Mouse (Mus musculus) layer of hippocampus, postnatal 14 days (tissue): ENCODE data around the gene C1qtnf6. TPM values are rescaled to one million over a fixed set of nuclear protein-coding genes. Genes with fewer than 3 reads are reported as not detected.

ENCODE experiments used
- DNase-seq, 2 experiments: peaks; one replicate each; pipeline ENCODE4 v3.0.0; 2021 to 2022; ENCODE audit warnings: low spot score in 2 of 2, mixed read lengths in 1 of 2
- total RNA-seq, 2 experiments: library from RNA; stranded (reverse); gene quantifications; 2 replicates each; pipeline ENCODE4 v1.2.3; 2021

The C1qtnf6 gene
- total RNA-seq, 2 experiments from 2014 or later: 10.8 to 12.0 TPM

DNA sequence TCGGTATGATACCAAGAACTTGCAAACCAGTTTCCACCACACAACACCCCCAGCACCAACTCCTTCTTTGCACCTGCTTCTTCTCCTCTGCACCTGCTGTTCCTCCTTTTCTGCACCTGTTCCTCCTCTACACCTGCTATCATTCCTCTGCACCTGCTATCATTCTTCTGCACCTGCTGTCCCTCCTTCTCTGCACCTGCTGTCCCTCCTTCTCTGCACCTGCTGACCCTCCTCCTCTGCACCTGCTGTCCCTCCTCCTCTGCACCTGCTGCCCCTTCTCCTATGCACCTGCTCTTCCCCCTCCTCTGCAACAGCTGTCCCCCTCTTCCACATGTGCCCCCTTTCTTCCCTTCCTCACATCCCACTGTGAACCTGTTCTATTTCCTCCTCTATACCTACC lies 44.7 kb downstream of the C1qtnf6 start:
- no peak for DNase-seq

GRCm38 (mm10) chr15:78483311-78483710 lies 47.9 kb downstream of the C1qtnf6 start:
- DNase-seq: no peak

- no peak for DNase-seq
Observed at GRCm38 (mm10) chr15:78482518-78482917, 48.7 kb downstream of the C1qtnf6 start.

DNA sequence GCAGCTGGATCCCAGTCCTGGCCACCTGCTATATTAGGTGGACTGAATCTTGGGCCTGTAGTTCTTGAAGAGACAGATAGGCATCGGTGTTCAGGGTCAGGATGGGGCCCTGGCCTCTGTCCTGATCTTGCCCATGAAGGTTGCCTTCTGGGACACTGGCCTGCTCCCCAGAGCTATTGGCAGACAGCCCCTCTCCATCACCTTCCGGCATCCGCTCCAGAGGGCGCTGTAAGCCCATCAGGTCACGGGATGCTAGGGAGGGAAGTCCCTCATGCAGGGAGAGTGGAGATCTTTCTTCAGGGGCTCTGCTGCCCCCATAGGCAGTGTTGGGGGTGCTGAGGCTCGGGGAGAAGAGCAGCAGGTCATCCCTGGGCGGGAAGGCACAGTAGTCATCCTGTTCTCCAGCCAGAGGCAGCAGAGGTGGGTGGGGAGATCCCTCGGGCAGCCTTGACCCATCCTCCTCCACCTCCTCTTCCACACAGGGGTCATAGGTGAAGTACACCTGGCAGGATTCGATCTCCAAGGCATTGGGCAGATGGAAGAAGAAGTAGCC lies 49.7 kb downstream of the C1qtnf6 start:
- no peak for DNase-seq

- DNase-seq: no peak
Observed at GRCm38 (mm10) chr15:78480991-78481390, 50.2 kb downstream of the C1qtnf6 start.

GRCm38 (mm10) chr15:78480111-78480510 lies 51.1 kb downstream of the C1qtnf6 start:
- DNase-seq: no peak

DNA sequence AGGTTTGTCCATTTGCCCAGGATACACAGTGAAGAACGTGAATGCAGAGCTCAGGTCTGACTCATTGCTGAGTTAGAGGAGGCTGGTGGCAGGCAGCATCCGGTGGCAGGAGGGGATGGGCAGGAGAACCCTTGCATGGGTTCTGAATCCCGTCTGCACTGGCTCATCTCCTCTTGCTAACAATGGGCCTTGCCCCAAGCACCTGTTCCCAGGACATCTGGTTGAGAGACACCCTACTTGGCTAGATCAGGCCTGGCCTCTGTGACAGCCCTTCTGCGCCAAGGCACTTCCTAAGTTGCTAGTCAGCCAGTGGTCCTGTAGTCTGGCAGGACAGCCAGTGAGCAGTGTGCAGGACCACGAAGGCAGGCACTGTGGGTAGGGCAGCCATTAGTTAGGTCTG lies 51.7 kb downstream of the C1qtnf6 start:
- DNase-seq: no peak

GRCm38 (mm10) chr15:78478073-78478472 lies 53.1 kb downstream of the C1qtnf6 start:
- DNase-seq: no peak

DNA sequence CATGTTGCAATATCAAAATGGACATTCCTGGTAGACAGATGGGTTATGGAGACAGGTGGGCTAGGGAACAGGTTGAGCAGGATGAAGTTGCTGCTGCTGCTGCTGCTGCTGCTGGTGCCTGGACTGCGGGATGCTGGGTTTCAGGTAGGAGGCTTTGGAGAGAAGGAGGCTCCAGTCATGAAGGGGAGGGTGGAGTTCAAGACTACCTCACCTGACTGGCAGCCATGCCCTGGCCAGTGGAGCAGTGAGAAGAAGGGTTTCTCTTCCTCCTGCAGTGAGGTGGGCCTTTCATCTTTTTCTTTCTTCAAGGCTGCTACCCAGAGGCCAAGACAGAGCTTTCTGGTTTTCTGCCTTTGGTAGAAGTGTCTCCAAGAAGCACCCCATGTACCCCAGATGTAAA lies 54.3 kb downstream of the C1qtnf6 start:
- DNase-seq: no peak

- DNase-seq: no peak
Observed at GRCm38 (mm10) chr15:78475604-78476031, 55.6 kb downstream of the C1qtnf6 start.

DNA sequence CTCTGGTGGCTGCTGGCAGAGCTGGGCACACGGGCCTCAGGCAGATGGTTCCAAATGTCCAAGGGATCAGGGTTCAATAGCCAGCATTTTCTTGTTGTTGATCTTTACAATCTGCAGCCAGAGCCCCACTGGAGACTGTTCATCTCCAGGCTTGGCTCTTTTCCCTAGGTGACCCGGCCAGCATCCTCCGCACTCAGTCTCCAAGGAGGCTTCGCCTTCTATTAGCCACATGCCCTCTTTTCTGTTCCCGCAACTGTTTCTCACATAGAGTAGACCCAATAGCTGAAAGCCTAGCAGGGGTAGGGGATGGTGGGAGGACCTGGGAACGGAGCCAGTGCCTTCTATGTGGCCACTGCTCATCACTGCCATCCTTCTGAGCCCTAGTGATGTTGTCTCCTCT lies 57.8 kb downstream of the C1qtnf6 start:
- no peak for DNase-seq

Other genes with a start within 250 kb of the C1qtnf6 start
- 1 to 10 TPM; 2.3 to 2.7 TPM for gene Csf2rb2, start 225.7 kb downstream of the C1qtnf6 start, total RNA-seq
- 1 to 10 TPM; 3.3 to 3.8 TPM for gene Csf2rb, start 205.7 kb downstream of the C1qtnf6 start, total RNA-seq
- gene Tex33, start 135.5 kb downstream of the C1qtnf6 start, total RNA-seq: under 1 TPM in 1 of 2 experiments, not detected in 1; 0.43 TPM
- 10 to 100 TPM; 35.4 to 45.6 TPM for gene Tst, start 125.5 kb downstream of the C1qtnf6 start, total RNA-seq
- gene Mpst, start 125.0 kb downstream of the C1qtnf6 start, total RNA-seq: 10 to 100 TPM; 39.5 to 41.9 TPM
- gene Kctd17, start 102.9 kb downstream of the C1qtnf6 start, total RNA-seq: 100 to 1,000 TPM; 254 to 262 TPM
- gene Tmprss6, start 62.8 kb downstream of the C1qtnf6 start, total RNA-seq: not detected
- gene Il2rb, start 36.1 kb downstream of the C1qtnf6 start, total RNA-seq: under 1 TPM; 0.07 to 0.12 TPM
- gene Sstr3, start 13.3 kb upstream of the C1qtnf6 start, total RNA-seq: 10 to 100 TPM; 22.9 to 23.9 TPM
- 1 to 10 TPM; 2.5 to 3.5 TPM for gene Rac2, start 41.4 kb upstream of the C1qtnf6 start, total RNA-seq
- 10 to 100 TPM; 16.9 to 18.0 TPM for gene Cyth4, start 65.6 kb upstream of the C1qtnf6 start, total RNA-seq
- 100 to 1,000 TPM; 161 to 171 TPM for gene Elfn2, start 187.4 kb upstream of the C1qtnf6 start, total RNA-seq
- 1 to 10 TPM; 7.9 to 8.3 TPM for gene Mfng, start 242.1 kb upstream of the C1qtnf6 start, total RNA-seq